Mouse (Mus musculus): ENCODE results near the gene Klk1b1. TPM values are rescaled to one million over a fixed set of nuclear protein-coding genes. Genes with fewer than 3 reads are reported as not detected.
"Not testable (repeated sequence)": the region's sequence is repeated elsewhere in the genome, so short reads cannot be mapped to it uniquely, and the experiment has no call there.

The Klk1b1 gene
- total RNA-seq, 2 experiments from 2014 or later = not detected

GRCm38 (mm10) chr7:43994821-43995220, 28.3 kb downstream of the Klk1b1 start:
- ATAC-seq (replicated peaks; ENCODE audit: low FRiP score, poor library complexity, severe bottlenecking) = not testable (repeated sequence)

GRCm38 (mm10) chr7:43995577-43995976, 29.0 kb downstream of the Klk1b1 start, which contains the start of gene Klk1b11:
Gene Klk1b11, plus strand, starts transcription at chr7:43995877.
- ATAC-seq (replicated peaks; ENCODE audit: low FRiP score, poor library complexity, severe bottlenecking) = not testable (repeated sequence)

- ATAC-seq (replicated peaks; ENCODE audit: low FRiP score, poor library complexity, severe bottlenecking) = no peak
These were observed 38.3 kb downstream of the Klk1b1 start for GRCm38 (mm10) chr7:44004847-44005246.

GRCm38 (mm10) chr7:44011868-44012267, 45.3 kb downstream of the Klk1b1 start, which contains the start of gene Klk1b26:
Gene Klk1b26, plus strand, starts transcription at chr7:44012168.
- not testable (repeated sequence) for ATAC-seq (replicated peaks; ENCODE audit: low FRiP score, poor library complexity, severe bottlenecking)

- ATAC-seq (replicated peaks; ENCODE audit: low FRiP score, poor library complexity, severe bottlenecking) = not testable (repeated sequence)
These were observed 48.1 kb downstream of the Klk1b1 start for GRCm38 (mm10) chr7:44014666-44015065.

GRCm38 (mm10) chr7:44015071-44015470, 48.5 kb downstream of the Klk1b1 start:
- no peak for ATAC-seq (replicated peaks; ENCODE audit: low FRiP score, poor library complexity, severe bottlenecking)

Other genes starting within 250 kb of the Klk1b1 start
- gene Klk12, start 197.9 kb upstream of the Klk1b1 start, total RNA-seq (2015; ENCODE audit: low replicate concordance) = not detected in 2 replicates
- gene Klk12, start 197.9 kb upstream of the Klk1b1 start, total RNA-seq (2017; ENCODE audit: low replicate concordance) = not detected in 2 replicates
- not detected in 2 replicates for gene Klk11, start 192.1 kb upstream of the Klk1b1 start, total RNA-seq (2015; ENCODE audit: low replicate concordance)
- gene Klk11, start 192.1 kb upstream of the Klk1b1 start, total RNA-seq (2017; ENCODE audit: low replicate concordance) = not detected in 2 replicates
- not detected in 2 replicates for gene Klk10, start 185.7 kb upstream of the Klk1b1 start, total RNA-seq (2015; ENCODE audit: low replicate concordance)
- gene Klk10, start 185.7 kb upstream of the Klk1b1 start, total RNA-seq (2017; ENCODE audit: low replicate concordance) = not detected in 2 replicates
- not detected in 2 replicates for gene Klk9, start 174.9 kb upstream of the Klk1b1 start, total RNA-seq (2015; ENCODE audit: low replicate concordance)
- not detected in 2 replicates for gene Klk9, start 174.9 kb upstream of the Klk1b1 start, total RNA-seq (2017; ENCODE audit: low replicate concordance)
- gene Klk8, start 169.2 kb upstream of the Klk1b1 start, total RNA-seq (2015; ENCODE audit: low replicate concordance) = not detected in 2 replicates
- not detected in 2 replicates for gene Klk8, start 169.2 kb upstream of the Klk1b1 start, total RNA-seq (2017; ENCODE audit: low replicate concordance)
- gene Klk7, start 155.5 kb upstream of the Klk1b1 start, total RNA-seq (2015; ENCODE audit: low replicate concordance) = not detected in 2 replicates
- not detected in 2 replicates for gene Klk7, start 155.5 kb upstream of the Klk1b1 start, total RNA-seq (2017; ENCODE audit: low replicate concordance)
- not detected in 2 replicates for gene Klk6, start 142.3 kb upstream of the Klk1b1 start, total RNA-seq (2015; ENCODE audit: low replicate concordance)
- gene Klk6, start 142.3 kb upstream of the Klk1b1 start, total RNA-seq (2017; ENCODE audit: low replicate concordance) = not detected in 2 replicates
- gene Klk5, start 124.8 kb upstream of the Klk1b1 start, total RNA-seq (2015; ENCODE audit: low replicate concordance) = not detected in 2 replicates
- gene Klk5, start 124.8 kb upstream of the Klk1b1 start, total RNA-seq (2017; ENCODE audit: low replicate concordance) = not detected in 2 replicates
- not detected in 2 replicates for gene Klk4, start 85.6 kb upstream of the Klk1b1 start, total RNA-seq (2015; ENCODE audit: low replicate concordance)
- gene Klk4, start 85.6 kb upstream of the Klk1b1 start, total RNA-seq (2017; ENCODE audit: low replicate concordance) = not detected in 2 replicates
- not detected in 2 replicates for gene Klk15, start 33.0 kb upstream of the Klk1b1 start, total RNA-seq (2015; ENCODE audit: low replicate concordance)
- gene Klk15, start 33.0 kb upstream of the Klk1b1 start, total RNA-seq (2017; ENCODE audit: low replicate concordance) = not detected in 2 replicates
- gene Klk1b8, start 16.1 kb upstream of the Klk1b1 start, total RNA-seq (2015; ENCODE audit: low replicate concordance) = not detected in 2 replicates
- not detected in 2 replicates for gene Klk1b8, start 16.1 kb upstream of the Klk1b1 start, total RNA-seq (2017; ENCODE audit: low replicate concordance)
- not detected in 2 replicates for gene Klk1b9, start 9.3 kb downstream of the Klk1b1 start, total RNA-seq (2015; ENCODE audit: low replicate concordance)
- not detected in 2 replicates for gene Klk1b9, start 9.3 kb downstream of the Klk1b1 start, total RNA-seq (2017; ENCODE audit: low replicate concordance)
- not detected in 2 replicates for gene Klk1b11, start 29.1 kb downstream of the Klk1b1 start, total RNA-seq (2015; ENCODE audit: low replicate concordance)
- not detected in 2 replicates for gene Klk1b11, start 29.1 kb downstream of the Klk1b1 start, total RNA-seq (2017; ENCODE audit: low replicate concordance)
- not detected in 2 replicates for gene Klk1b26, start 45.4 kb downstream of the Klk1b1 start, total RNA-seq (2015; ENCODE audit: low replicate concordance)
- gene Klk1b26, start 45.4 kb downstream of the Klk1b1 start, total RNA-seq (2017; ENCODE audit: low replicate concordance) = not detected in 2 replicates
- not detected in 2 replicates for gene Klk1b27, start 85.5 kb downstream of the Klk1b1 start, total RNA-seq (2015; ENCODE audit: low replicate concordance)
- not detected in 2 replicates for gene Klk1b27, start 85.5 kb downstream of the Klk1b1 start, total RNA-seq (2017; ENCODE audit: low replicate concordance)
- not detected in 2 replicates for gene Klk1b21, start 135.6 kb downstream of the Klk1b1 start, total RNA-seq (2015; ENCODE audit: low replicate concordance)
- gene Klk1b21, start 135.6 kb downstream of the Klk1b1 start, total RNA-seq (2017; ENCODE audit: low replicate concordance) = not detected in 2 replicates
- not detected in 2 replicates for gene Klk1b22, start 145.9 kb downstream of the Klk1b1 start, total RNA-seq (2015; ENCODE audit: low replicate concordance)
- gene Klk1b22, start 145.9 kb downstream of the Klk1b1 start, total RNA-seq (2017; ENCODE audit: low replicate concordance) = not detected in 2 replicates
- not detected in 2 replicates for gene Klk1b16, start 170.0 kb downstream of the Klk1b1 start, total RNA-seq (2015; ENCODE audit: low replicate concordance)
- not detected in 2 replicates for gene Klk1b16, start 170.0 kb downstream of the Klk1b1 start, total RNA-seq (2017; ENCODE audit: low replicate concordance)
- gene Klk1b24, start 221.5 kb downstream of the Klk1b1 start, total RNA-seq (2015; ENCODE audit: low replicate concordance) = not detected in 2 replicates
- gene Klk1b24, start 221.5 kb downstream of the Klk1b1 start, total RNA-seq (2017; ENCODE audit: low replicate concordance) = not detected in 2 replicates
- gene Klk1b3, start 231.4 kb downstream of the Klk1b1 start, total RNA-seq (2015; ENCODE audit: low replicate concordance) = not detected in 2 replicates
- gene Klk1b3, start 231.4 kb downstream of the Klk1b1 start, total RNA-seq (2017; ENCODE audit: low replicate concordance) = not detected in 2 replicates
- gene Klk1b4, start 240.7 kb downstream of the Klk1b1 start, total RNA-seq (2015; ENCODE audit: low replicate concordance) = not detected in 2 replicates
- not detected in 2 replicates for gene Klk1b4, start 240.7 kb downstream of the Klk1b1 start, total RNA-seq (2017; ENCODE audit: low replicate concordance)
- not detected in 2 replicates for gene Klk1b5, start 249.2 kb downstream of the Klk1b1 start, total RNA-seq (2015; ENCODE audit: low replicate concordance)
- gene Klk1b5, start 249.2 kb downstream of the Klk1b1 start, total RNA-seq (2017; ENCODE audit: low replicate concordance) = not detected in 2 replicates